Mouse (Mus musculus) midbrain, embryonic 13.5 days (tissue): Measurements from ENCODE around the gene Gm7271. TPM values are rescaled to one million over a fixed set of nuclear protein-coding genes. Genes with fewer than 3 reads are reported as not detected.

Experiments used
- ATAC-seq: fragments of 200-750 bp; cut with Nextera tagmentation; 2 replicates; pipeline ENCODE4 v1.8.0; 2017; ENCODE audit warnings: mild to moderate bottlenecking, moderate TSS enrichment, moderate library complexity
- H3K27ac ChIP-seq: fragments of 300-500 bp; sonication (generic); 2 replicates; pipeline ENCODE4 v1.5.1; 2015; ENCODE audit warnings: inconsistent platforms, mild to moderate bottlenecking, moderate library complexity
- H3K27me3 ChIP-seq: fragments of 300-500 bp; sonication (generic); 2 replicates; pipeline ENCODE4 v1.6.1; 2015; ENCODE audit warnings: mild to moderate bottlenecking, inconsistent platforms
- H3K36me3 ChIP-seq: fragments of 300-500 bp; sonication (generic); 2 replicates; pipeline ENCODE4 v1.6.1; 2015; ENCODE audit warnings: mild to moderate bottlenecking, inconsistent platforms
- H3K4me1 ChIP-seq: fragments of 300-500 bp; sonication (generic); replicated peaks from 2 replicates; pipeline ENCODE4 v1.6.1; 2015; ENCODE audit warnings: inconsistent platforms
- H3K4me2 ChIP-seq: fragments of 300-500 bp; sonication (generic); replicated peaks from 2 replicates; pipeline ENCODE4 v1.6.1; 2015; ENCODE audit warnings: moderate library complexity, mild to moderate bottlenecking, inconsistent platforms
- H3K4me3 ChIP-seq: fragments of 300-500 bp; sonication (generic); replicated peaks from 2 replicates; pipeline ENCODE4 v1.5.1; 2015; ENCODE audit warnings: mild to moderate bottlenecking, inconsistent platforms
- H3K9ac ChIP-seq: fragments of 300-500 bp; sonication (generic); replicated peaks from 2 replicates; pipeline ENCODE4 v1.6.1; 2015; ENCODE audit warnings: mild to moderate bottlenecking, inconsistent platforms
- H3K9me3 ChIP-seq: fragments of 300-500 bp; sonication (generic); 2 replicates; pipeline ENCODE4 v1.6.1; 2016; ENCODE audit warnings: mild to moderate bottlenecking, inconsistent platforms
- WGBS: fragments of 180-500 bp; shearing (Covaris S2); methylation state at CpG from one replicate; pipeline ENCODE4 v1.1.7; 2015; 5-methylcytosine and 5-hydroxymethylcytosine counted together
- polyA plus RNA-seq: library from polyadenylated mRNA; unstranded; fragments of >200 nt; fragmentation: Nextera tagmentation; extraction: Ambion mirVana; gene quantifications from 2 replicates; pipeline ENCODE4 v1.2.1, GENCODE M21; 2015

Gene Gm7271
- polyA plus RNA-seq, 1 experiment from 2014 or later, result not detected

GRCm38 (mm10) chr5:76529704-76530066 lies 45.8 kb downstream of the Gm7271 start:
- Histone ChIP-seq H3K27me3 (no peaks in the 10 kb centered on the region), H3K4me3 (peak overlapping the region; percentile 96), H3K4me1 (peaks cover 17% of the 10 kb centered on the region), H3K27ac (peak overlapping the region; percentile 76), H3K36me3 (peaks cover 11% of the 10 kb centered on the region), H3K4me2 (peak overlapping the region; percentile 94), H3K9ac (peak overlapping the region; percentile 82), H3K9me3 (no peaks in the 10 kb centered on the region)
- 9% methylated on average over 9 of the region's 9 CpGs for WGBS
- ATAC-seq, result 0 out of 2 replicates have a peak, but pooled peaks have one; percentile 25

GRCm38 (mm10) chr5:76533186-76533585 lies 49.3 kb downstream of the Gm7271 start:
- H3K36me3 ChIP-seq, result peaks cover 40% of the 10 kb centered on the region
- WGBS, result 88% methylated on average over 6 of the region's 6 CpGs
- no peaks in the 10 kb centered on the region for H3K9me3 ChIP-seq
- no peak for ATAC-seq
- no peak overlapping the region for H3K27ac ChIP-seq
- H3K4me2 ChIP-seq, result no peak overlapping the region
- no peak overlapping the region for H3K4me3 ChIP-seq
- no peak overlapping the region for H3K9ac ChIP-seq
- H3K4me1 ChIP-seq, result peaks cover 17% of the 10 kb centered on the region
- no peaks in the 10 kb centered on the region for H3K27me3 ChIP-seq

DNA sequence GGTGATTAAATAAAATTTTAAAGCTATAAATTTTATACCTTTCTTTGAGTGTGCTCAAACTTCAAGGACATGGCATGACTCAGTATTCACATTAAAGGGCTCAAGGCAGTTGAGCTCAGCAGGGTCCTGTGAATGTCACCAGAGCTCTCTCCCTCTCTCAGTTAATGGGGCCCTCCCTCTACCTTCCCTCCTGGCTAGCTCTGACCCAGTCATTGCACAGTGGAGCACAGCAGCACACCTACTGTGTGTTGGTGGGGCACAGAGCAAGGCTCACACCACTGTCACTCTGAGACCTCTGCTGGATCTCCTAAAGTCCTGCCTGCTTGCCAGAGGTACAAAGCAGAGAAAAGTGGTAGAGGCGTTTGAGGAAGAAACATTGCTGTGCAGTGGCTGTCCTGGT lies 52.4 kb downstream of the Gm7271 start:
- H3K27me3 ChIP-seq, result no peaks in the 10 kb centered on the region
- ATAC-seq, result no peak

GRCm38 (mm10) chr5:76537578-76537977 lies 53.7 kb downstream of the Gm7271 start:
- H3K27ac ChIP-seq, result no peak overlapping the region
- peaks cover 61% of the 10 kb centered on the region for H3K36me3 ChIP-seq
- no peaks in the 10 kb centered on the region for H3K4me1 ChIP-seq
- ATAC-seq, result no peak
- 96% methylated on average over 10 of the region's 10 CpGs for WGBS
- no peak overlapping the region for H3K4me3 ChIP-seq
- H3K27me3 ChIP-seq, result no peaks in the 10 kb centered on the region
- no peak overlapping the region for H3K4me2 ChIP-seq
- H3K9ac ChIP-seq, result no peak overlapping the region
- H3K9me3 ChIP-seq, result no peaks in the 10 kb centered on the region

More for the DNA sequence above, 52.4 kb downstream of the Gm7271 start:
- WGBS, result 92% methylated on average over 1 of the region's 1 CpGs
- peaks cover 51% of the 10 kb centered on the region for H3K36me3 ChIP-seq
- no peaks in the 10 kb centered on the region for H3K9me3 ChIP-seq
- no peak overlapping the region for H3K9ac ChIP-seq
- H3K4me2 ChIP-seq, result no peak overlapping the region
- H3K4me1 ChIP-seq, result peaks cover under 1% of the 10 kb centered on the region
- H3K27ac ChIP-seq, result no peak overlapping the region
- H3K4me3 ChIP-seq, result no peak overlapping the region

- Histone ChIP-seq H3K4me3 (no peak overlapping the region), H3K27me3 (no peaks in the 10 kb centered on the region), H3K4me1 (no peaks in the 10 kb centered on the region), H3K36me3 (peaks cover 73% of the 10 kb centered on the region), H3K9me3 (no peaks in the 10 kb centered on the region), H3K4me2 (no peak overlapping the region), H3K27ac (no peak overlapping the region), H3K9ac (no peak overlapping the region)
- WGBS, result 63% methylated on average over 8 of the region's 8 CpGs
- ATAC-seq, result no peak
These were observed 56.3 kb downstream of the Gm7271 start for GRCm38 (mm10) chr5:76540181-76540580.

GRCm38 (mm10) chr5:76540842-76541241 lies 57.0 kb downstream of the Gm7271 start:
- H3K27ac ChIP-seq, result no peak overlapping the region
- peaks cover 72% of the 10 kb centered on the region for H3K36me3 ChIP-seq
- H3K4me1 ChIP-seq, result no peaks in the 10 kb centered on the region
- no peaks in the 10 kb centered on the region for H3K9me3 ChIP-seq
- no peak overlapping the region for H3K4me3 ChIP-seq
- H3K4me2 ChIP-seq, result no peak overlapping the region
- H3K9ac ChIP-seq, result no peak overlapping the region
- no peaks in the 10 kb centered on the region for H3K27me3 ChIP-seq
- no peak for ATAC-seq

DNA sequence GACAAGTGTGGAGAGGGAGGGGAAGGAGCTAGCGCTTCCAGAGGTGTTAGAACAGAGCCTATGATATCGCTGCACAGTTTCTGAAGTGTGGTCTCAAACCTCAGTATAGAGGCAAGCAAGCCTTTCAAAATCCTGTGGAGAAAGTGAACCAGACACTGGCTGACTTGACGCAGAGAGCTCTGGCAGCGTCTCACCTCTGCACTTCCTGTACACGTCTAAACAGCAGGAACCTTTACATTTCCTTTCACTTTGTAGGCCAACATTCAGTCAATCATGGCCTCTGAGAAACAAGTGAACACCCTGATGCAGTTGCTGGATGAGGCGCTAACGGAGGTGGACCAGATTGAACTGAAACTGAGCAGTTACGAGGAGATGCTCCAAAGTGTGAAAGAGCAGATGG lies 59.4 kb downstream of the Gm7271 start:
- ATAC-seq, result no peak
- Histone ChIP-seq H3K4me1 (no peaks in the 10 kb centered on the region), H3K27me3 (no peaks in the 10 kb centered on the region), H3K36me3 (peaks cover 62% of the 10 kb centered on the region), H3K9me3 (no peaks in the 10 kb centered on the region), H3K27ac (no peak overlapping the region), H3K9ac (no peak overlapping the region; the same call in 1 of the 2 replicates), H3K4me3 (no peak overlapping the region), H3K4me2 (no peak overlapping the region)
- 96% methylated on average over 8 of the region's 8 CpGs for WGBS

- Histone ChIP-seq H3K36me3 (peaks cover 48% of the 10 kb centered on the region), H3K9me3 (no peaks in the 10 kb centered on the region)
- 89% methylated on average over 8 of the region's 8 CpGs for WGBS
These were observed 66.6 kb downstream of the Gm7271 start for GRCm38 (mm10) chr5:76550426-76550825.

DNA sequence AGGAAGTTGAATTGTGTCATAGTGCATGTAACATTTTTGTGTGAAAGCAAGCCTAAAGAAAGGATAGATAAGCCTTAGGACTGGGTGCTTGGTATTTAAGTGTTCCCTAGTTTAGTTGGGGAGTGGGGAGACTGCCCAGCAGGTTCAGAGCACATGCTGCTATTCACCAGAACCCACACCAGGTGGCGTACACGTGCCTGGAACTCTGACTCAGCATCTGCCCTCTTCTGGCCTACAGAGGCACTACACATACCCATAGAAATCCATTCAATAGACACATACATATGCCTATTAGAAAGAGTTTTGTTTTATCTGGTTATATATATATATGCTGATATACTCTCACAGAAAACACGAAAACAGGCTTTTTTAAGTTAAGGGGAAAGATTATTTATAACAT lies 81.5 kb downstream of the Gm7271 start:
- ATAC-seq, result no peak
- Histone ChIP-seq H3K27ac (no peak overlapping the region), H3K36me3 (peaks cover 79% of the 10 kb centered on the region), H3K9me3 (no peaks in the 10 kb centered on the region), H3K4me3 (no peak overlapping the region), H3K4me2 (no peak overlapping the region), H3K9ac (no peak overlapping the region), H3K4me1 (no peaks in the 10 kb centered on the region), H3K27me3 (no peaks in the 10 kb centered on the region)
- 29% methylated on average over 3 of the region's 3 CpGs for WGBS

More at GRCm38 (mm10) chr5:76550426-76550825, 66.6 kb downstream of the Gm7271 start:
- Histone ChIP-seq H3K4me1 (no peaks in the 10 kb centered on the region), H3K4me3 (no peak overlapping the region), H3K9ac (no peak overlapping the region), H3K4me2 (no peak overlapping the region), H3K27ac (no peak overlapping the region), H3K27me3 (no peaks in the 10 kb centered on the region)
- no peak for ATAC-seq

Other genes starting within 250 kb of the Gm7271 start
- gene Clock, start 179.2 kb upstream of the Gm7271 start, polyA plus RNA-seq, result 13.0 and 13.9 TPM in 2 replicates
- gene Pdcl2, start 152.9 kb upstream of the Gm7271 start, polyA plus RNA-seq, result not detected in 2 replicates
- gene Nmu, start 120.3 kb upstream of the Gm7271 start, polyA plus RNA-seq, result not detected in 2 replicates
- gene Exoc1, start 45.3 kb downstream of the Gm7271 start, polyA plus RNA-seq, result 61.7 and 65.3 TPM in 2 replicates
- gene Cep135, start 104.7 kb downstream of the Gm7271 start, polyA plus RNA-seq, result 4.4 and 4.6 TPM in 2 replicates
- 68.9 and 75.2 TPM in 2 replicates for gene C530008M17Rik, start 172.5 kb downstream of the Gm7271 start, polyA plus RNA-seq